Comparison of ENCODE assay signal across 9 mouse cellular contexts in the genomic region with DNA sequence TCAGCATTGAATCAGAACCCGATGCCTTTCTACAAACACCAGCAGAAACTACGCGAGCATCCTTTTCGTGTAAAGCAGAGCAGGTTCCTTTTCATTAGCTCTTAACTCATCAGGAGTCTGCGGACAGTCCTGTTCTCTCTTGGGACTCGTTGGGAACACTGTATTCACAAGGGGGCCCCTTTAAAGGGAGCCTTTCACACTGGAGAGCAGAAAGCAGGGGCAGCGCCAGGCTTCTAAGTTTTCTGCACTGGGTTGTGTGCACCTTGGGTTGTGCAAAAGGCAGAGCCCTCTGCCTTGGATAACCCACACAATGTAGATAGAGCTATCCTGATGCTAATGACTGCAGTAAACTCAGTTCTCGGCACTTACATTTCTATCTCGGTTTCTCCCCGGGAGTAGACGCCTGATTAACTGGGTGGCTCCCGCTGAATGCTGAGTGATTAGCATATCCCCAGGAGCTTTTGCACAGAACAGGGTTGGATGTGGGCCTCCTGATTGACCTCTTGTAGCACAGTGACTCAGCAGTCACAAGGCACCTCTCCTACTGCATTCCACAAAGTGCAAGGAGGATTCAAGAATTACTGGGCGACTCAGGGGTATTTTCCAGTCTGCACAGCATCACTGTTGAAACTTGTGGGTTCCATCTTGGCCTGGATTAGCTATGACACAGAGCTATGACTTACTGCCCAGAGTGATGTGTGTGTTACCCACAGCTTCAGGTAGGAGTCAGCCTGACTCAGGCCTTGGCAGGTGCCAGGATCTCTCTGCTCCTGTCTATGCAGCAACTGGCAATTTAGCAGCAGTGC.
DNase-seq lines count a peak whose midpoint lies in the region; ATAC-seq and TF ChIP-seq lines count a peak whose summit lies in the region.
"Had no signal": no experiment of that assay in that cellular context is flagged by ENCODE, and none has a peak within 500 bp of the region (broad histone marks: within the 10 kb centered on the region; RNA-seq: fewer than 3 reads in every experiment).

No protein-coding gene starts in this region.

- no peaks in the 10 kb centered on the region for H3K4me1 ChIP-seq in forebrain, postnatal 0 days (ENCODE audit: insufficient read depth)
- 0 out of 2 replicates have a peak, but pooled peaks cover 2% of the 10 kb centered on the region for H3K4me1 ChIP-seq in intestine, embryonic 16.5 days (ENCODE audit: control insufficient read depth, insufficient read depth, low read length)
- H3K4me1 ChIP-seq in midbrain, embryonic 15.5 days: peaks cover 6% of the 10 kb centered on the region; the same call in 1 of the 2 replicates
- no peaks in the 10 kb centered on the region for H3K4me1 ChIP-seq in thymus, adult 2 months (replicated peaks; ENCODE audit: control insufficient read depth, insufficient read depth, low read length)
- H3K4me1 ChIP-seq: megakaryocyte, embryonic 14.5 days had no signal

- peak; percentile 97 for ATAC-seq in Patski
- peak; percentile 59 for ATAC-seq in forebrain, postnatal 0 days
- peak; percentile 99 for ATAC-seq in intestine, embryonic 16.5 days
- peak; percentile 58; the same call in 1 of the 2 replicates for ATAC-seq in midbrain, embryonic 15.5 days (replicated peaks)
- no peak for ATAC-seq in monocyte, adult 5-6 weeks (replicated peaks; ENCODE audit: insufficient number of reproducible peaks, low FRiP score, low TSS enrichment, poor library complexity, severe bottlenecking)

- no peaks in the 10 kb centered on the region for H3K27me3 ChIP-seq in Patski
- no peaks in the 10 kb centered on the region for H3K27me3 ChIP-seq in forebrain, postnatal 0 days (ENCODE audit: insufficient read depth, low read length)
- H3K27me3 ChIP-seq in intestine, embryonic 16.5 days (replicated peaks; ENCODE audit: control insufficient read depth, insufficient read depth, low read length): no peaks in the 10 kb centered on the region
- no peaks in the 10 kb centered on the region for H3K27me3 ChIP-seq in midbrain, embryonic 15.5 days (replicated peaks)
- no peaks in the 10 kb centered on the region for H3K27me3 ChIP-seq in thymus, adult 2 months (ENCODE audit: control insufficient read depth, insufficient read depth, low read length)
- H3K27me3 ChIP-seq: megakaryocyte, embryonic 14.5 days had no signal

- TF ChIP-seq POLR2A in thymus, adult 2 months (IDR thresholded peaks at IDR 0.05; ENCODE audit: control insufficient read depth, extremely low read depth, insufficient read depth, low read length, poor library complexity): no peak

- POLR2A ChIA-PET in Patski (lab: Charles Lee): no interaction called here

- 6% methylated on average over 13 of the region's 13 CpGs for WGBS in forebrain, postnatal 0 days
- WGBS in intestine, embryonic 16.5 days: 20% methylated on average over 13 of the region's 13 CpGs
- WGBS in midbrain, embryonic 15.5 days: 8% methylated on average over 13 of the region's 13 CpGs
- 48% methylated on average over 13 of the region's 13 CpGs for WGBS in thymus, adult 2 months

- no peaks in the 10 kb centered on the region for H3K36me3 ChIP-seq in forebrain, postnatal 0 days (ENCODE audit: insufficient read depth)
- H3K36me3 ChIP-seq in intestine, embryonic 16.5 days (ENCODE audit: control insufficient read depth, insufficient read depth, low read length): no peaks in the 10 kb centered on the region
- H3K36me3 ChIP-seq in midbrain, embryonic 15.5 days (replicated peaks): no peaks in the 10 kb centered on the region
- H3K36me3 ChIP-seq in thymus, adult 2 months (ENCODE audit: control insufficient read depth, insufficient read depth, low read length): no peaks in the 10 kb centered on the region

- H3K27ac ChIP-seq in forebrain, postnatal 0 days (ENCODE audit: low read depth, low read length): no peak overlapping the region
- H3K27ac ChIP-seq in intestine, embryonic 16.5 days (ENCODE audit: low read length): no peak overlapping the region
- no peak overlapping the region for H3K27ac ChIP-seq in midbrain, embryonic 15.5 days
- H3K27ac ChIP-seq in thymus, adult 2 months (ENCODE audit: control insufficient read depth, insufficient read depth, low read length): no peak overlapping the region

- peak; percentile 82 for DNase-seq in 3134 (ENCODE audit: extremely low read depth, insufficient read length, low spot score)
- peak; percentile 86 for DNase-seq in Patski (ENCODE audit: low read depth, low spot score)
- peak; percentile 6 for DNase-seq in forebrain, postnatal 0 days
- DNase-seq in thymus, postnatal 25 days: no peak
- no peak for DNase-seq in thymus, adult 2 months

- CTCF ChIA-PET in Patski (lab: Charles Lee): interaction anchor here (1.2 kb wide), 1 partner anchor 21 kb away, joined by 3 read pairs; no protein-coding TSS in a partner anchor

- no peaks in the 10 kb centered on the region for H3K9me3 ChIP-seq in forebrain, postnatal 0 days (ENCODE audit: low read length)
- H3K9me3 ChIP-seq in intestine, embryonic 16.5 days (ENCODE audit: control insufficient read depth, low read length): no peaks in the 10 kb centered on the region
- H3K9me3 ChIP-seq in midbrain, embryonic 15.5 days: no peaks in the 10 kb centered on the region

- TF ChIP-seq CTCF in Patski (IDR thresholded peaks at IDR 0.05): no peak
- no peak for TF ChIP-seq CTCF in forebrain, postnatal 0 days (IDR thresholded peaks at IDR 0.05; ENCODE audit: low read depth)
- no peak for TF ChIP-seq CTCF in thymus, adult 2 months (IDR thresholded peaks at IDR 0.05; ENCODE audit: borderline replicate concordance, control insufficient read depth, extremely low read depth, insufficient read depth, low read length, poor library complexity)

- no peak overlapping the region for H3K9ac ChIP-seq in forebrain, postnatal 0 days
- no peak overlapping the region for H3K9ac ChIP-seq in intestine, embryonic 16.5 days (ENCODE audit: low read depth, low read length)
- H3K9ac ChIP-seq in midbrain, embryonic 15.5 days: no peak overlapping the region

- no peak overlapping the region for H3K4me3 ChIP-seq in forebrain, postnatal 0 days (ENCODE audit: low read depth, low read length)
- H3K4me3 ChIP-seq in intestine, embryonic 16.5 days (ENCODE audit: low read length): no peak overlapping the region
- H3K4me3 ChIP-seq in midbrain, embryonic 15.5 days: no peak overlapping the region
- no peak overlapping the region for H3K4me3 ChIP-seq in thymus, adult 2 months (ENCODE audit: control insufficient read depth, insufficient read depth, low read length)
- H3K4me3 ChIP-seq: megakaryocyte, embryonic 14.5 days had no signal

- no peak overlapping the region for H3K4me2 ChIP-seq in forebrain, postnatal 0 days (ENCODE audit: low read depth)
- H3K4me2 ChIP-seq in intestine, embryonic 16.5 days (ENCODE audit: low read depth, low read length): no peak overlapping the region
- H3K4me2 ChIP-seq in midbrain, embryonic 15.5 days: no peak overlapping the region; the same call in 1 of the 2 replicates

- in situ Hi-C loops in Patski (cut with MboI; ENCODE audit: low pct_unique_long_range_greater_than_20kb): no loop called here

Comparison
In these comparisons a context has a peak if more than half of its experiments do, and no peak if none do; other contexts are left out.
1. DNase-seq: peak in 3134 (single experiment), Patski (single experiment) and forebrain, postnatal 0 days (single experiment); none in thymus, postnatal 25 days (single experiment) and thymus, adult 2 months (single experiment).